Mouse (Mus musculus) liver, adult 2 months (tissue): ENCODE results near the gene Coch. TPM values are rescaled to one million over a fixed set of nuclear protein-coding genes. Genes with fewer than 3 reads are reported as not detected.

ENCODE experiments used
- DNase-seq: peaks from one replicate; pipeline ENCODE4 v3.0.0-alpha.2; 2011; ENCODE audit warnings: low read depth, low spot score; ENCODE audit errors: extremely low read depth
- H3K27ac ChIP-seq: fragments of 200-500 bp; replicated peaks from 2 replicates; pipeline ENCODE4 v1.5.1; 2012; ENCODE audit warnings: low read depth, mild to moderate bottlenecking, control low read depth, inconsistent platforms, low read length; ENCODE audit not compliant: insufficient read depth
- H3K27me3 ChIP-seq: fragments of 200-500 bp; 2 replicates; pipeline ENCODE4 v1.6.1; 2012; ENCODE audit warnings: mild to moderate bottlenecking, moderate library complexity, low read length, inconsistent platforms; ENCODE audit not compliant: control insufficient read depth, insufficient read depth
- H3K36me3 ChIP-seq: fragments of 200-500 bp; 2 replicates; pipeline ENCODE4 v1.6.1; 2012; ENCODE audit warnings: low read length, inconsistent platforms; ENCODE audit not compliant: control insufficient read depth, insufficient read depth
- H3K4me1 ChIP-seq: fragments of 200-500 bp; 2 replicates; pipeline ENCODE4 v1.6.1; 2011; ENCODE audit warnings: low read length; ENCODE audit not compliant: control insufficient read depth, insufficient read depth
- H3K4me3 ChIP-seq: fragments of 200-500 bp; 2 replicates; pipeline ENCODE4 v1.5.1; 2011; ENCODE audit warnings: low read depth, mild to moderate bottlenecking, control low read depth, low read length, moderate library complexity; ENCODE audit not compliant: insufficient read depth
- H3K79me2 ChIP-seq: fragments of 200-500 bp; 2 replicates; pipeline ENCODE4 v1.6.1; 2012; ENCODE audit warnings: inconsistent platforms, mild to moderate bottlenecking, low read length, moderate library complexity; ENCODE audit not compliant: control insufficient read depth, insufficient read depth
- H3K9ac ChIP-seq: fragments of 200-500 bp; 2 replicates; pipeline ENCODE4 v1.6.1; 2012; ENCODE audit warnings: low read depth, mild to moderate bottlenecking, control low read depth, inconsistent platforms, low read length
- CTCF ChIP-seq: fragments of 200-500 bp; IDR thresholded peaks from 2 replicates; pipeline ENCODE4 v1.5.1; 2011; ENCODE audit warnings: low read depth, low read length, control low read depth
- POLR2A ChIP-seq: fragments of 200-500 bp; IDR thresholded peaks from 2 replicates; pipeline ENCODE4 v1.6.1; 2011; ENCODE audit warnings: low read length, control low read depth; ENCODE audit not compliant: insufficient read depth; ENCODE audit errors: extremely low read depth
- WGBS: fragments of 180-500 bp; shearing (Covaris S2); methylation state at CpG from one replicate; pipeline ENCODE4 v1.1.7; 2018; 5-methylcytosine and 5-hydroxymethylcytosine counted together
- polyA plus RNA-seq: library from polyadenylated mRNA; depleted of rRNA; stranded (reverse); fragments of >200 nt; gene quantifications from 2 replicates; pipeline ENCODE4 v1.2.3, GENCODE M21; 2012; rRNA removed
- total RNA-seq: library from RNA; depleted of rRNA; stranded (reverse); fragments of >200 nt; gene quantifications from 2 replicates; pipeline ENCODE4 v1.2.3, GENCODE M21; 2014; rRNA removed

Coch gene
- total RNA-seq (not detected in 2 replicates), polyA plus RNA-seq (0.04 TPM in 1 of 2 replicates, not detected in the other)

DNA sequence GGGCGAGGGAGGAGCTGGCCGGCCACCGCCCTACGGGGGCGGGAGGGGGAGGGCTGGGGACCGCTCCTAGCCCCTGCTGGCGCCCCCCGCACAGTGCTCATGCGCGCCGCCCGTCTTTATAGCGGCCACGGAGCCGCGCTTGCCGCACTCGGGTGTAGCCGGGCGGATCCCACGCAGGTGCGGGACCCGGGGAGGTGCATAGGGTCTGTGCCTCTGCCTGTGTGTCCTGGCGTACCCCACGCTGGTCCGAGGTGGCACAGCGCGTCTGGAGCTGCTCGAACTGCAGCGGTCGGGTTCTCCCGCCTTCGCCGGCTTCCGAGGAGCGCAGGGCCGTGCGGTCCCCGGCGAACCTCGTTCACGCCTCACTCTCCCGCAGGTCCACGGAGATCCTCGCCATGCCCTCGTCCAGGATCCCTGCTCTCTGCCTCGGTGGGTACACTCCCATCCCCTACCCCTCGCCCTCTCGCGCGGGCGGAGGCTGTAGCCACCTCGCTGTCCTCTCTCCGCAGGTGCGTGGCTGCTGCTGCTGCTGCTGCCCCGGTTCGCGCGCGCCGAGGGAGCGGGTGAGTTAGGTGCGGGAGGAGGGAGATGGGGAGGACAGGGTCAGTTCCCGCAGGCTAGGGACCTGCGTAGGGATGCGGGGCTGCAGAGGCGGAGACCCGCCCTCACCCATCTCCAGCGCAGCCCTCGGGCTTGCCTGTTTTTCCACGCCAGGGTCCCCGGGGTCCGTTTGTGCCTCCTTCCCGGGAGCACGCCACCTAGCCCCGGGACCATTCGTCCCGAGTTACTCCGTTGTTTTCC is at the start of gene Coch:
TSS of gene Coch (plus strand) at position 113 of the 801 bp plus-strand sequence.
- Histone ChIP-seq H3K27me3 (peaks cover 19% of the 10 kb centered on the region), H3K4me1 (peaks cover 12% of the 10 kb centered on the region), H3K4me3 (peak within 1 kb of the TSS; percentile 56), H3K36me3 (no peaks in the 10 kb centered on the region), H3K9ac (peak within 1 kb of the TSS; percentile 22; the same call in 1 of the 2 replicates), H3K27ac (no peak within 1 kb of the TSS), H3K79me2 (no peaks in the 10 kb centered on the region)
- DNase-seq = no peak
- TF ChIP-seq CTCF (no peak), POLR2A (no peak)
- WGBS = under 1% methylated on average over 78 of the region's 79 CpGs

DNA sequence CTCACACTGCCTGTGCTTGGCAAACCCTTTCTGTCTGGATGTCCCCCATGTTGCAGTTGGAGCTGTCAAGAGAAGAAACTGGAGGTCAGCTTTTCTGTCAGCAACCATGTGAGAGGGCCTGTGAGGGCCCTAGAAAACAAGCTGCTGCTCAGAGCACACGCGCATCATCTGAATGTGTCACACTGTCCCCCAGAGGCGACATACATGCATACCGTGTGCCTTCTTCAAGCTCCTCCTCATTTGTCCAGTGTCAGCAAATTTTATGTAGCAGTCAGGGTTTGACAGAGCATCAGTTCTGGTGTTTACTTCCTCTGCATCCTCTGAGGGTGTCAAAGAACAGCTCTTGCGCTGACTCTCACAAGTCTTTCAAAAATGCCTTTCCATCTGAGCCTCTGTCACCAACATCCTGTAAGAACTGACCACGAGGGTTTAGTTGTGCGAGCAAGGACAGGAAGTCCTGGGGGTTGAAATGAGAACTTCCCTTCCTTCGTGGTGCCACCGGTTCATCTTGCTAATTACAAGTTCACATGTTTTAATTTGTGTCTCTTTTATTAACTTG is 49.7 kb upstream of the Coch start:
- WGBS = 76% methylated on average over 9 of the region's 9 CpGs
- Histone ChIP-seq H3K27ac (no peak overlapping the region), H3K79me2 (no peaks in the 10 kb centered on the region), H3K9ac (no peak overlapping the region), H3K27me3 (no peaks in the 10 kb centered on the region), H3K4me1 (no peaks in the 10 kb centered on the region), H3K4me3 (no peak overlapping the region), H3K36me3 (no peaks in the 10 kb centered on the region)
- TF ChIP-seq POLR2A = no peak
- no peak for TF ChIP-seq CTCF
- no peak for DNase-seq

GRCm38 (mm10) chr12:51555041-51555440 is 38.1 kb upstream of the Coch start:
- no peak overlapping the region for H3K9ac ChIP-seq
- WGBS = 83% methylated on average over 1 of the region's 1 CpGs
- no peaks in the 10 kb centered on the region for H3K27me3 ChIP-seq
- H3K4me1 ChIP-seq = no peaks in the 10 kb centered on the region
- no peaks in the 10 kb centered on the region for H3K79me2 ChIP-seq
- no peak overlapping the region for H3K27ac ChIP-seq
- H3K36me3 ChIP-seq = no peaks in the 10 kb centered on the region
- TF ChIP-seq POLR2A (no peak), CTCF (no peak)
- H3K4me3 ChIP-seq = no peak overlapping the region
- no peak for DNase-seq

DNA sequence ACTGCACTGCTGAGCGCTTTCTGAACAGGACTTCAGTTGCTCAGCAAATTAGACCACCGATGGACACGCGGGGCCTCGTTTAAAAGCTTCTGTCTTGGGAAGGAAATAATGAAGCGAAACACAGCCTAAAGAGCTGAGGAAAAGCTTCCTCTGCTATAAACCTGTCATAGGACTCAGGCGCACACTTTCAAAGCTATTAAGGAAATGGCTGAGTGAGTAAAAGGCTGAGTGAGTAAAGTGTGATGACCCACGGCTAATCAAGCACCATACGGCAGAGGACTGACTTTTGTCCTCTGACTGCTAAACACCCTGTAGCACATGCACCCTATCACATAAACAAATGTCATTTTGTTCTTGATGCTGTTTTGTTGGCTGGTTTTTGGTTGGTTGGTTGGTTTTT is 31.7 kb upstream of the Coch start:
- TF ChIP-seq POLR2A = no peak
- TF ChIP-seq CTCF = no peak
- H3K4me3 ChIP-seq = no peak overlapping the region
- WGBS = 85% methylated on average over 9 of the region's 9 CpGs

DNA sequence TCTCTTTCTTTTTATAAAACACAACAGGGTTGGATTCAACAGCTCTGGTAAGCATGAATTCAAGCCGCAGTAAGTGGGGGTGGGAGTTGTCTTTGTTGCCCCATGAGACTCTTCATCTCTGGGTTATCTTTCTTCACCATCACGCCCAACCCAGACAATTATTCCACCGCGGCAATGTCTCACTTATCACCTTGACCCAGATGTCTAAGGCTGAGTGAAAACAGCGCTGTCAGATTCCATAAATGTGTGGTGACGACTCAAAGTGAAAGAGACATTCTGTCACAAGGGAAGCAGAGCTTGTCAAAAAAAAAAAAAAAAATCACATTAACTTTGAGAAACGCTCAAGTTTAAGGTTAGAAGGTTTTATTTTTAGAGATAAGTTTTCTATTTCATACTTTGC is 25.9 kb upstream of the Coch start:
- no peaks in the 10 kb centered on the region for H3K27me3 ChIP-seq
- no peak overlapping the region for H3K4me3 ChIP-seq
- TF ChIP-seq CTCF (no peak), POLR2A (no peak)
- H3K4me1 ChIP-seq = no peaks in the 10 kb centered on the region
- H3K27ac ChIP-seq = no peak overlapping the region
- no peak for DNase-seq
- H3K9ac ChIP-seq = no peak overlapping the region
- 89% methylated on average over 7 of the region's 7 CpGs for WGBS
- no peaks in the 10 kb centered on the region for H3K36me3 ChIP-seq
- H3K79me2 ChIP-seq = no peaks in the 10 kb centered on the region

More for the DNA sequence above, 31.7 kb upstream of the Coch start:
- DNase-seq = no peak
- Histone ChIP-seq H3K79me2 (no peaks in the 10 kb centered on the region), H3K9ac (no peak overlapping the region), H3K36me3 (no peaks in the 10 kb centered on the region), H3K4me1 (no peaks in the 10 kb centered on the region), H3K27me3 (no peaks in the 10 kb centered on the region), H3K27ac (no peak overlapping the region)

DNA sequence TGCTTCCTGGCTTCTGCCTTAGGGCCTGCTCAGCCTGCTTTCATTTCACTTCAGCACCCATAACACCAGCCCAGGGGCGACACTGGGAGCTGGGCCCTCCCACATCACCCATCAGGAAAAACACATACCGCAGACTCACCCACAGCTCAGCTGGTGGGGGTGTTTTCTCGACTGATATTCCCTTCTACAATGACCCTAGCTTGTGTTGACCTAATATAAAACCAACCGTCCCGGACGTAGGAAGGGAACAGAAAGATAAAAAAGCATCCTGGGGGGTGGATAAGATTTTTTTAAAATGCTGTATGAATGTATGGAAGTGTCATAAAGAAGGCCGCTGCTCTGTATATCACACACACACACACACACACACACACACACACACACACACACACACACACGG is 23.7 kb upstream of the Coch start:
- no peaks in the 10 kb centered on the region for H3K27me3 ChIP-seq
- H3K27ac ChIP-seq = no peak overlapping the region
- H3K36me3 ChIP-seq = no peaks in the 10 kb centered on the region
- H3K4me1 ChIP-seq = no peaks in the 10 kb centered on the region
- H3K4me3 ChIP-seq = no peak overlapping the region
- no peak for DNase-seq
- no peak for TF ChIP-seq CTCF
- no peak for TF ChIP-seq POLR2A
- H3K79me2 ChIP-seq = no peaks in the 10 kb centered on the region
- 76% methylated on average over 8 of the region's 8 CpGs for WGBS
- no peak overlapping the region for H3K9ac ChIP-seq
